Mouse (Mus musculus) urinary bladder, adult 2 months (tissue): ENCODE measurements around the gene Gata5. TPM values are rescaled to one million over a fixed set of nuclear protein-coding genes. Genes with fewer than 3 reads are reported as not detected.

ENCODE experiments used
- polyA plus RNA-seq: library from polyadenylated mRNA; depleted of rRNA; stranded (reverse); fragments of >200 nt; gene quantifications from 2 replicates; pipeline ENCODE4 v1.2.3, GENCODE M21; 2012; rRNA removed

Gata5 gene
- polyA plus RNA-seq, 1 experiment, result 23.2 TPM

Other genes starting within 250 kb of the Gata5 start
- 2.9 and 3.2 TPM in 2 replicates for gene Hrh3, start 230.2 kb downstream of the Gata5 start, polyA plus RNA-seq
- 87.1 and 92.1 TPM in 2 replicates for gene Osbpl2, start 215.4 kb downstream of the Gata5 start, polyA plus RNA-seq
- 84.3 and 84.4 TPM in 2 replicates for gene Adrm1, start 163.2 kb downstream of the Gata5 start, polyA plus RNA-seq
- gene Lama5, start 108.8 kb downstream of the Gata5 start, polyA plus RNA-seq, result 144 and 160 TPM in 2 replicates
- gene Rps21, start 77.3 kb downstream of the Gata5 start, polyA plus RNA-seq, result 3,847 and 3,981 TPM in 2 replicates
- 25.4 and 28.3 TPM in 2 replicates for gene Cables2, start 61.2 kb downstream of the Gata5 start, polyA plus RNA-seq
- gene Rbbp8nl, start 44.8 kb downstream of the Gata5 start, polyA plus RNA-seq, result 4.6 and 5.9 TPM in 2 replicates
- 1.6 and 3.3 TPM in 2 replicates for gene Slco4a1, start 121.5 kb upstream of the Gata5 start, polyA plus RNA-seq
- gene Ntsr1, start 165.3 kb upstream of the Gata5 start, polyA plus RNA-seq, result 0.07 and 0.12 TPM in 2 replicates
- 21.8 and 27.0 TPM in 2 replicates for gene Mrgbp, start 246.6 kb upstream of the Gata5 start, polyA plus RNA-seq